Comparison of ENCODE assay signal across 9 mouse cellular contexts in the genomic region with DNA sequence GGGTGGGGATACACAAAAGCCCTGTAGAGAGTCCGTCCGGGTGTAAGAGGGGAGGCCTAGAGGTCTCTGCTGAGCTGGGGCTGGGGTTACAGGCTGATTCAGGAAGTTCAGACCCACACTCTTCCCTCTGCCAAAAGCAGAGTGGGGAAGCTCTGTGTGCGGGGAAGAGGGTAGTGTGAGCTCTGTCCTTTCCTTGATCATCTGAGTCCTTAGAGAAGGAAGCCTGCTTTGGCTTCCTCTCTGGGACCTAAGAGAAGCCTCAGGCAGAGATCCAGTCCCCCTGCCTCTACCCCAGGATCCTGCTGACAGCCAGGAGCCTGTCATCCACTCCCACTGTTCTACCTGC. TPM values are rescaled to one million over a fixed set of nuclear protein-coding genes. Genes with fewer than 3 reads are reported as not detected.
A peak's percentile ranks its signal among the peaks of the same experiment; 100 is the strongest.
DNase-seq lines count a peak whose midpoint lies in the region; ATAC-seq and TF ChIP-seq lines count a peak whose summit lies in the region.
"Had no signal": no experiment of that assay in that cellular context is flagged by ENCODE, and none has a peak within 500 bp of the region (broad histone marks: within the 10 kb centered on the region; RNA-seq: fewer than 3 reads in every experiment).

No protein-coding gene starts in this region.

- H3K36me3 ChIP-seq in heart, embryonic 13.5 days: peaks cover 57% of the 10 kb centered on the region
- H3K36me3 ChIP-seq in hindbrain, embryonic 10.5 days: peaks cover 78% of the 10 kb centered on the region
- peaks cover 72% of the 10 kb centered on the region for H3K36me3 ChIP-seq in midbrain, embryonic 10.5 days

- H3K4me2 ChIP-seq in heart, embryonic 13.5 days: peak overlapping the region; percentile 88

- intact Hi-C loops in heart, postnatal 25 days (cut with DNase I): no loop called here

- H3K27ac ChIP-seq in heart, embryonic 13.5 days (replicated peaks): 0 out of 2 replicates have a peak overlapping the region, but pooled peaks have one; percentile 24
- peak overlapping the region; percentile 99 for H3K27ac ChIP-seq in bone marrow macrophage, adult 2 months (ENCODE audit: insufficient read depth, low read depth, low read length)
- peak overlapping the region; percentile 98 for H3K27ac ChIP-seq in hindbrain, embryonic 10.5 days
- H3K27ac ChIP-seq in midbrain, embryonic 10.5 days (replicated peaks): peak overlapping the region; percentile 99

- H3K9ac ChIP-seq in heart, embryonic 13.5 days: peak overlapping the region; percentile 99

- H3K9me3 ChIP-seq in heart, embryonic 13.5 days: no peaks in the 10 kb centered on the region
- no peaks in the 10 kb centered on the region for H3K9me3 ChIP-seq in hindbrain, embryonic 10.5 days
- H3K9me3 ChIP-seq in midbrain, embryonic 10.5 days (replicated peaks): no peaks in the 10 kb centered on the region

- TF ChIP-seq POLR2A in bone marrow macrophage, adult 2 months (IDR thresholded peaks at IDR 0.05; ENCODE audit: borderline replicate concordance, low read depth, low read length): no peak

- 56% methylated on average over 3 of the region's 3 CpGs for WGBS in heart, embryonic 13.5 days
- WGBS in hindbrain, embryonic 10.5 days: 49% methylated on average over 3 of the region's 3 CpGs
- WGBS in midbrain, embryonic 10.5 days: 57% methylated on average over 3 of the region's 3 CpGs

- H3K4me1 ChIP-seq in heart, embryonic 13.5 days: peaks cover 74% of the 10 kb centered on the region
- peaks cover 46% of the 10 kb centered on the region for H3K4me1 ChIP-seq in bone marrow macrophage, adult 2 months (ENCODE audit: control insufficient read depth, insufficient read depth, low read length)
- peaks cover 81% of the 10 kb centered on the region for H3K4me1 ChIP-seq in hindbrain, embryonic 10.5 days (replicated peaks)
- peaks cover 77% of the 10 kb centered on the region for H3K4me1 ChIP-seq in midbrain, embryonic 10.5 days

- no peak for ATAC-seq in heart, embryonic 13.5 days (ENCODE audit: extremely low read depth, insufficient number of reproducible peaks, low FRiP score, low TSS enrichment)
- ATAC-seq: CD4-positive, CD25-positive, alpha-beta regulatory T cell, adult 4 months had no signal

- H3K27me3 ChIP-seq in heart, embryonic 13.5 days (replicated peaks): no peaks in the 10 kb centered on the region
- no peaks in the 10 kb centered on the region for H3K27me3 ChIP-seq in hindbrain, embryonic 10.5 days (ENCODE audit: insufficient read depth, poor library complexity, severe bottlenecking)
- no peaks in the 10 kb centered on the region for H3K27me3 ChIP-seq in midbrain, embryonic 10.5 days (ENCODE audit: low read depth, poor library complexity, severe bottlenecking)

- no peak for DNase-seq in heart, postnatal 25 days (ENCODE audit: low spot score)
- no peak for DNase-seq in hindbrain, embryonic 10.5 days (ENCODE audit: low spot score)
- no peak for DNase-seq in midbrain, embryonic 10.5 days (ENCODE audit: low spot score)
- no peak for DNase-seq in urinary bladder, adult 2 months (ENCODE audit: low spot score)
- DNase-seq in urinary bladder, postnatal 25 days (ENCODE audit: low spot score): no peak
- DNase-seq in layer of hippocampus, postnatal 25 days (ENCODE audit: extremely low spot score in 1 of 2, low spot score in 1 of 2): no peak

- peak overlapping the region; percentile 79 for H3K4me3 ChIP-seq in heart, embryonic 13.5 days
- H3K4me3 ChIP-seq in bone marrow macrophage, adult 2 months (ENCODE audit: insufficient read depth, low read length): peak overlapping the region; percentile 62
- peak overlapping the region; percentile 99 for H3K4me3 ChIP-seq in hindbrain, embryonic 10.5 days
- H3K4me3 ChIP-seq in midbrain, embryonic 10.5 days: peak overlapping the region; percentile 91

- TF ChIP-seq CTCF in bone marrow macrophage, adult 2 months (IDR thresholded peaks at IDR 0.05; ENCODE audit: low read depth, low read length): no peak

RNA-seq across cellular contexts. Expression of gene Trim8, which starts 4.8 kb away (rescaled TPM):
- polyA plus RNA-seq in heart, embryonic 13.5 days (2015; fragmentation: Nextera tagmentation; extraction: Ambion mirVana): 13.2 and 13.9 TPM in 2 replicates
- total RNA-seq in heart, postnatal 25 days (2021): 10 to 100 TPM; 37.3 to 40.6 TPM
- 66.3 and 69.0 TPM in 2 replicates for polyA plus RNA-seq in bone marrow macrophage, adult 2 months (2012; ENCODE audit: insufficient read depth, insufficient read length, missing spikeins)
- polyA plus RNA-seq in hindbrain, embryonic 10.5 days (2016; fragmentation: Nextera tagmentation; extraction: Ambion mirVana): 26.5 and 30.0 TPM in 2 replicates
- polyA plus RNA-seq in midbrain, embryonic 10.5 days (2016; fragmentation: Nextera tagmentation; extraction: Ambion mirVana): 24.6 and 27.8 TPM in 2 replicates
- 17.2 and 25.2 TPM in 2 replicates for polyA plus RNA-seq in urinary bladder, adult 2 months (2012; rRNA removed)
- total RNA-seq in layer of hippocampus, postnatal 25 days (2021): 100 to 1,000 TPM; 105 to 109 TPM

Comparison
In these comparisons a context has a peak if more than half of its experiments do, and no peak if none do; other contexts are left out.
1. H3K27ac ChIP-seq: peak in every context shown above with its lines; median percentile 99 in bone marrow macrophage, adult 2 months; 99 in midbrain, embryonic 10.5 days; 98 in hindbrain, embryonic 10.5 days; 24 in heart, embryonic 13.5 days.